9 mouse cellular contexts compared by ENCODE assay signal in genomic region chr19:41803322-41803721, GRCm38 (mm10). TPM values are rescaled to one million over a fixed set of nuclear protein-coding genes. Genes with fewer than 3 reads are reported as not detected.
A peak's percentile ranks its signal among the peaks of the same experiment; 100 is the strongest.
DNase-seq lines count a peak whose midpoint lies in the region; ATAC-seq and TF ChIP-seq lines count a peak whose summit lies in the region.
"Had no signal": no experiment of that assay in that cellular context is flagged by ENCODE, and none has a peak within 500 bp of the region (broad histone marks: within the 10 kb centered on the region; RNA-seq: fewer than 3 reads in every experiment).

No protein-coding gene starts in this region.

- H3K27me3 ChIP-seq in forebrain, postnatal 0 days (ENCODE audit: insufficient read depth, low read length) = no peaks in the 10 kb centered on the region
- no peaks in the 10 kb centered on the region for H3K27me3 ChIP-seq in forebrain, embryonic 16.5 days (replicated peaks; ENCODE audit: control insufficient read depth, insufficient read depth, low read length)
- H3K27me3 ChIP-seq: neural tube, embryonic 13.5 days had no signal

- H3K4me1 ChIP-seq in forebrain, postnatal 0 days (ENCODE audit: insufficient read depth) = no peaks in the 10 kb centered on the region
- H3K4me1 ChIP-seq in forebrain, embryonic 16.5 days (replicated peaks; ENCODE audit: control insufficient read depth, insufficient read depth, low read length) = peaks cover 17% of the 10 kb centered on the region

- TF ChIP-seq CTCF in forebrain, postnatal 0 days (IDR thresholded peaks at IDR 0.05; ENCODE audit: low read depth) = peak; percentile 51; the same call in 1 of the 2 replicates

- WGBS in forebrain, postnatal 0 days = 40% methylated on average over 7 of the region's 7 CpGs
- WGBS in forebrain, embryonic 16.5 days = 41% methylated on average over 7 of the region's 7 CpGs

- H3K27ac ChIP-seq in forebrain, postnatal 0 days (ENCODE audit: low read depth, low read length) = no peak overlapping the region
- H3K27ac ChIP-seq in forebrain, embryonic 16.5 days (ENCODE audit: low read length) = no peak overlapping the region
- H3K27ac ChIP-seq: neural tube, embryonic 13.5 days had no signal

- no peak overlapping the region for H3K9ac ChIP-seq in forebrain, postnatal 0 days
- H3K9ac ChIP-seq in forebrain, embryonic 16.5 days (replicated peaks; ENCODE audit: low read depth, low read length) = no peak overlapping the region
- H3K9ac ChIP-seq: neural tube, embryonic 13.5 days had no signal

- H3K36me3 ChIP-seq in forebrain, postnatal 0 days (ENCODE audit: insufficient read depth) = no peaks in the 10 kb centered on the region
- no peaks in the 10 kb centered on the region for H3K36me3 ChIP-seq in forebrain, embryonic 16.5 days (ENCODE audit: control insufficient read depth, insufficient read depth)
- H3K36me3 ChIP-seq: neural tube, embryonic 13.5 days had no signal

- H3K9me3 ChIP-seq in forebrain, postnatal 0 days (ENCODE audit: low read length) = no peaks in the 10 kb centered on the region
- H3K9me3 ChIP-seq in forebrain, embryonic 16.5 days (ENCODE audit: control insufficient read depth, low read length) = no peaks in the 10 kb centered on the region
- H3K9me3 ChIP-seq: neural tube, embryonic 13.5 days had no signal

- ATAC-seq in forebrain, postnatal 0 days = no peak
- ATAC-seq in forebrain, embryonic 16.5 days = no peak

- no peak overlapping the region for H3K4me3 ChIP-seq in forebrain, postnatal 0 days (ENCODE audit: low read depth, low read length)
- H3K4me3 ChIP-seq in forebrain, embryonic 16.5 days (replicated peaks; ENCODE audit: low read length) = no peak overlapping the region
- H3K4me3 ChIP-seq: neural tube, embryonic 13.5 days had no signal

- H3K4me2 ChIP-seq in forebrain, postnatal 0 days (ENCODE audit: low read depth) = no peak overlapping the region
- no peak overlapping the region for H3K4me2 ChIP-seq in forebrain, embryonic 16.5 days (ENCODE audit: low read length)
- H3K4me2 ChIP-seq: neural tube, embryonic 13.5 days had no signal

- DNase-seq in forebrain, postnatal 0 days = peak; percentile 5
- peak; percentile 19 for DNase-seq in 3T3-L1 (ENCODE audit: low read depth, low spot score)
- peak; percentile 88 for DNase-seq in ZHBTc4 (ENCODE audit: low read depth, low spot score)
- peak; percentile 37 to 48 for DNase-seq in monocyte, adult 2 months (ENCODE audit: low read depth in 1 of 2, low spot score in 2 of 2)
- DNase-seq in yolk sac, embryonic 10.5 days (ENCODE audit: low spot score) = no peak
- no peak for DNase-seq in MN1 (ENCODE audit: low spot score)
- no peak for DNase-seq in gastrocnemius, adult 18-20 months (ENCODE audit: low spot score)

RNA-seq across cellular contexts. Expression of gene Arhgap19, which starts 1.5 kb away (rescaled TPM):
- total RNA-seq in forebrain, postnatal 0 days (2014; rRNA removed) = 3.9 and 6.0 TPM in 2 replicates
- 3.1 and 3.2 TPM in 2 replicates for polyA plus RNA-seq in forebrain, postnatal 0 days (2015; fragmentation: Nextera tagmentation; extraction: Ambion mirVana)
- 8.5 and 10.8 TPM in 2 replicates for polyA plus RNA-seq in forebrain, embryonic 16.5 days (2015; fragmentation: Nextera tagmentation; extraction: Ambion mirVana)
- total RNA-seq in gastrocnemius, adult 18-20 months (2021) = 1 to 10 TPM; 8.0 to 8.1 TPM

RNA-seq across cellular contexts. Expression of gene Frat1, which starts 26.4 kb away (rescaled TPM):
- total RNA-seq in forebrain, postnatal 0 days (2014; rRNA removed) = 40.2 and 43.4 TPM in 2 replicates
- polyA plus RNA-seq in forebrain, postnatal 0 days (2015; fragmentation: Nextera tagmentation; extraction: Ambion mirVana) = 48.2 and 52.3 TPM in 2 replicates
- 28.9 and 31.9 TPM in 2 replicates for polyA plus RNA-seq in forebrain, embryonic 16.5 days (2015; fragmentation: Nextera tagmentation; extraction: Ambion mirVana)
- total RNA-seq in gastrocnemius, adult 18-20 months (2021) = 1 to 10 TPM; 3.5 to 6.2 TPM

RNA-seq across cellular contexts. Expression of gene Frat2, which starts 44.6 kb away (rescaled TPM):
- total RNA-seq in forebrain, postnatal 0 days (2014; rRNA removed) = 14.4 and 22.4 TPM in 2 replicates
- 14.8 and 15.5 TPM in 2 replicates for polyA plus RNA-seq in forebrain, postnatal 0 days (2015; fragmentation: Nextera tagmentation; extraction: Ambion mirVana)
- polyA plus RNA-seq in forebrain, embryonic 16.5 days (2015; fragmentation: Nextera tagmentation; extraction: Ambion mirVana) = 10.4 and 12.2 TPM in 2 replicates
- 10 to 100 TPM in 1 of 2 experiments, 1 to 10 TPM in 1; 6.6 to 12.4 TPM for total RNA-seq in gastrocnemius, adult 18-20 months (2021)

RNA-seq across cellular contexts. Expression of gene Slit1, which starts 59.9 kb away (rescaled TPM):
- 37.2 and 61.8 TPM in 2 replicates for total RNA-seq in forebrain, postnatal 0 days (2014; rRNA removed)
- polyA plus RNA-seq in forebrain, postnatal 0 days (2015; fragmentation: Nextera tagmentation; extraction: Ambion mirVana) = 8.7 and 13.4 TPM in 2 replicates
- polyA plus RNA-seq in forebrain, embryonic 16.5 days (2015; fragmentation: Nextera tagmentation; extraction: Ambion mirVana) = 18.2 and 21.3 TPM in 2 replicates
- total RNA-seq in gastrocnemius, adult 18-20 months (2021) = 1 to 10 TPM in 1 of 2 experiments, under 1 TPM in 1; 0.50 to 1.2 TPM

Comparison
In these comparisons a context has a peak if more than half of its experiments do, and no peak if none do; other contexts are left out.
1. DNase-seq: peak in forebrain, postnatal 0 days (single experiment), 3T3-L1 (single experiment), ZHBTc4 (single experiment) and monocyte, adult 2 months (2 of 2); none in yolk sac, embryonic 10.5 days (single experiment), MN1 (single experiment) and gastrocnemius, adult 18-20 months (single experiment).